Mouse (Mus musculus) erythroblast, embryonic 14.5 days (primary cell): ENCODE measurements around the gene Chst8.

Experiments used
- GATA1 ChIP-seq: IDR thresholded peaks from 2 replicates; pipeline ENCODE4 v1.6.1; 2012; ENCODE audit warnings: low read length, inconsistent platforms, mixed read lengths
- TAL1 ChIP-seq: IDR thresholded peaks from 3 replicates; pipeline ENCODE4 v1.6.1; 2012; ENCODE audit warnings: low read length, inconsistent platforms, mixed read lengths

GRCm38 (mm10) chr7:34758721-34759120 is 53.8 kb downstream of the Chst8 start:
- no peak for TF ChIP-seq TAL1
- TF ChIP-seq GATA1: no peak
